Mouse (Mus musculus) heart, postnatal 0 days (tissue): ENCODE data around the gene Stra6.

Source experiments
- CTCF ChIP-seq: IDR thresholded peaks from 2 replicates; pipeline ENCODE4 v1.5.1; 2016; ENCODE audit warnings: antibody characterized with exemption, control low read depth, low read depth
- EP300 ChIP-seq: IDR thresholded peaks from 2 replicates; pipeline ENCODE4 v1.6.1; 2016; ENCODE audit warnings: antibody characterized with exemption, low read depth

DNA sequence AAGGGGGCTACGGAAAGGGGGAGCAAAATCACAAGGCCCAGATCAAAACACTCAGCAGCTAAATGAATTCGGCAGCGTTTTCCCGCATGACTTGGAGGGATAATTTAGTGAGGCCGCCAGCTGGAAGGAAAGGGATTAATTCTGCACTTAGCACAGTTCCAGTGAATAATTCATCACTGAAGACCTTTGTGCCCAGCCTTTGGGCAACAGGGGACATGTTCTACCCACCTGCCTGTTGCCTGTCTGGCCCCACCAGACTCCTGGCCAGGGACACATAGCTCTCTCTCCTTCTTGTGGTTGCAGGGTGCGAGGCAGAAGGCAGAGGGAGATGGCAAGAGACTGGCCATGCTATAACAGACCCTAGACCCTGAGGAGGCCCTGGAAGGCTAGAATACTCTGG lies 1.9 kb downstream of the Stra6 start:
- TF ChIP-seq CTCF: no peak
- TF ChIP-seq EP300: no peak
